Mouse (Mus musculus): ENCODE results near the gene Cfap97d1. TPM values are rescaled to one million over a fixed set of nuclear protein-coding genes. Genes with fewer than 3 reads are reported as not detected.

The Cfap97d1 gene
- polyA plus RNA-seq, 1 experiment from 2014 or later, result not detected

DNA sequence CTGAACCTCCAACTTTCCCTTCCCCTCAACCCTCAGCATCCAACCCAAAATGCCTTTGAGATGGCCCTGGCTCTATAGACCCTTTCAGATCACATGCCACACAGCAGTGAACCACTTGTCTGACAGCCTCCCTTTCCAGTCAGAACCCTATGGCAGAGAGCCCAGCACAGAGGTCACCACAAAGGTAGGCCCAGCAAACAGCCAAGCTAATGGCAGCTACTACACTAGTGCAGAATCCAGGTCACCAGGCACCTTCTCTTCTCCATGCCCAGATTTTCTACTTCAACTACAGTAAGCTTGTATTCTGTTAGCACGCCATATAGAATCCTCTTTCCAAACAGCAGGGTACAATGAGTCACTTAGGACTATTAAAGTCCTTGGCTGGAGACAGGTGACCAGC is 32.1 kb downstream of the Cfap97d1 start:
- Histone ChIP-seq H3K4me3 (no peak overlapping the region), H3K9ac (no peak overlapping the region), H3K36me3 (peaks cover 48% of the 10 kb centered on the region), H3K9me3 (replicated peaks) (no peaks in the 10 kb centered on the region), H3K27ac (no peak overlapping the region), H3K4me2 (replicated peaks) (no peak overlapping the region), H3K4me1 (peaks cover 11% of the 10 kb centered on the region), H3K27me3 (no peaks in the 10 kb centered on the region)
- ATAC-seq (ENCODE audit: low FRiP score), result no peak
- 81% methylated on average over 1 of the region's 1 CpGs for WGBS

DNA sequence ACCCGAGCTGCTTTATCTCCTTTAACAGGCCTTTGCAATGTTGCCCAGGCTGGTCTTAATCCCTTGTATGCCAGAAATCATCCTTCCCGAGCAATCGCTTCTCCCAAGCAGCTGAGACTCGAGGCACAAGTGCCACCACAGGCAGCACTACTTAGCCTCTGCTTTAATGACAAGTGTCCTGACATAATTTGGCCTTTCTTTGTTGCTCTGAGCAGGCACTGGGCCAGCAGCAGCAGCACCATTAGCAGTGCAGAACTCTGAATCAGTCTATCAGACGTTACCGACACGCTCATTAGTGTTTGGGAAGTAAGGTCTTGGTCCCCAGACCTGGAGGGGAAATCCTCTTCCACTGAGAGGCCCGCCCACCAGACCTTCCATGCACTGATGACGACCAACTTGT is 35.7 kb downstream of the Cfap97d1 start:
- H3K9me3 ChIP-seq (replicated peaks), result no peaks in the 10 kb centered on the region
- H3K27me3 ChIP-seq, result no peaks in the 10 kb centered on the region
- H3K9ac ChIP-seq, result no peak overlapping the region
- H3K4me3 ChIP-seq, result no peak overlapping the region
- peaks cover 18% of the 10 kb centered on the region for H3K4me1 ChIP-seq
- WGBS, result 76% methylated on average over 9 of the region's 9 CpGs
- H3K4me2 ChIP-seq (replicated peaks), result no peak overlapping the region
- H3K27ac ChIP-seq, result no peak overlapping the region
- ATAC-seq (ENCODE audit: low FRiP score), result no peak
- H3K36me3 ChIP-seq, result peaks cover 40% of the 10 kb centered on the region

DNA sequence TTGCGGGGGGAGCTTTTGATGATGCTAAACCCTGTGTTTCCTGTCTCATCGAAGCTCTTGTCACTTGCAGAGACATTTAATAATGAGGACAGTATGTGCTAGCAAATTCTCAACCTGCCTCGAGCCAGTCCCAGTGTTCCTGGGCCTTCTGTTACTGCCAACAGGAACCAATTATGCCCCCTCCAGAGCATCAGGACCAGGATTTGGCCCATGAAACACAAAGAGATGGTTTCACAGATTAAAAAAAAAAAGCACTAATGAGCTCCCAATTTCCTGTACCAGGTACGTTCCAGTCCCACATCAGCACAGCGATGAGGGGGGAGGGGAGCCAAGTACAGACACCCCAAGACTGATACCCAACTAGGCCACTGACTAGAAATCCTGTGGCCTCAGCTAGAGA is 37.1 kb downstream of the Cfap97d1 start:
- H3K27ac ChIP-seq, result no peak overlapping the region
- no peak overlapping the region for H3K4me2 ChIP-seq (replicated peaks)
- H3K36me3 ChIP-seq, result peaks cover 40% of the 10 kb centered on the region
- H3K9ac ChIP-seq, result no peak overlapping the region
- H3K4me3 ChIP-seq, result no peak overlapping the region
- peaks cover 25% of the 10 kb centered on the region for H3K4me1 ChIP-seq
- H3K27me3 ChIP-seq, result peaks cover 4% of the 10 kb centered on the region; the same call in 1 of the 2 replicates
- 85% methylated on average over 5 of the region's 5 CpGs for WGBS
- no peak for ATAC-seq (ENCODE audit: low FRiP score)
- no peaks in the 10 kb centered on the region for H3K9me3 ChIP-seq (replicated peaks)

DNA sequence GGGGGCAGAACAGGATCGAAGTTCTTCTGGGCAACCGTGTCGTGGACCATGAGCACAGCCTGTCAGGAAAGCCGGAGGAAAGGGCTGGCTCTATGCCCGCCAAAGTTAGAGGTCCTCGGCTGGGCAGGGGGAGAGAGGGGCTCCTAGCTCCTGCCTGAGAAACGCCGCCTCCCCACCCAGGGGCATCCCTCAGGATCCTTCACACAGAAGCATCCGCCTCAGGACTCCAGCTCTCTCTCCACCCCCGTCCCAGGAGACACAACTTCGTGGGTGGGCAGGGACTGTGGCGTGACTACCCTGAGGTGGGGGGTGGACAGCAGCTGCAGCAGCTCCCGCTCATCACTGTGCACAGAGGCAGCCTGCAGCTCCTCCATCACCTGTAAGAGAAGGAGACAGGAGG is 39.3 kb downstream of the Cfap97d1 start:
- no peak overlapping the region for H3K4me2 ChIP-seq (replicated peaks)
- no peak overlapping the region for H3K27ac ChIP-seq
- no peaks in the 10 kb centered on the region for H3K9me3 ChIP-seq (replicated peaks)
- peaks cover 4% of the 10 kb centered on the region; the same call in 1 of the 2 replicates for H3K27me3 ChIP-seq
- H3K4me3 ChIP-seq, result no peak overlapping the region
- peaks cover 20% of the 10 kb centered on the region for H3K36me3 ChIP-seq
- H3K9ac ChIP-seq, result no peak overlapping the region
- 85% methylated on average over 13 of the region's 13 CpGs for WGBS
- H3K4me1 ChIP-seq, result peaks cover 35% of the 10 kb centered on the region
- ATAC-seq (ENCODE audit: low FRiP score), result no peak

DNA sequence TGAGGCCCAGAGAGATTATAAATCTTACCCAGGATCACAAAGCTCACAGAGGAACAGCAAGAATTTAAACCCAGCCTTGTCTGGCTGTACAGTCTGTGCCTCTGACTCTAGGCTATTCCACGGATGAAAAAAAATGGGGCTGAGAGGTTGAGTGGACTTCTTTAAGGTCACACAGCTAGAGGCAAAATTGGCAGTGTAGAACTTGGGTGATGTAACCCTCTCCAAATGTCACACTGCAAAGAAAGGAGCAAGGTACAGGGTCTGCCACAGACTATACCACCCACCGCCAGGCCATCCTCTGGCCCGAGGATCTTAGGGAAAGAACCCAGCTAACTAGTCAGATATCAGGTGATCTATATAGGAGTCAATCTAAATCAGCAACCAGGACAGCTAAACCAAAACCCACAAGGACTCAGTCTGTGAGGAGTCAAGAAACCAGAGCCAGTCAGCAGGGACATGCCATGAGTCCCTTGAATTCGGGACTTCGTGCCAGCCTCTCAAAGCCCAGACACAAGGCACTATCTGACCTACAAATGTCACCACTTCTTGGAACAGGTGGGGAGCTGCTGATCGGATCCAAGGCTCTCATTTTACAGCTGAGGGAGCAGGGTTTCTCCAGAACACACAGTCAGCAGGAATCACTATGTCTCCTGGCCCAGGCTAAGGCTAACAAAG is 40.1 kb downstream of the Cfap97d1 start:
- Histone ChIP-seq H3K4me1 (peaks cover 35% of the 10 kb centered on the region), H3K36me3 (peaks cover 13% of the 10 kb centered on the region; the same call in 1 of the 2 replicates), H3K9me3 (replicated peaks) (no peaks in the 10 kb centered on the region), H3K27ac (no peak overlapping the region), H3K9ac (no peak overlapping the region), H3K4me3 (no peak overlapping the region), H3K27me3 (peaks cover 4% of the 10 kb centered on the region; the same call in 1 of the 2 replicates), H3K4me2 (replicated peaks) (no peak overlapping the region)
- WGBS, result 84% methylated on average over 6 of the region's 6 CpGs
- no peak for ATAC-seq (ENCODE audit: low FRiP score)

DNA sequence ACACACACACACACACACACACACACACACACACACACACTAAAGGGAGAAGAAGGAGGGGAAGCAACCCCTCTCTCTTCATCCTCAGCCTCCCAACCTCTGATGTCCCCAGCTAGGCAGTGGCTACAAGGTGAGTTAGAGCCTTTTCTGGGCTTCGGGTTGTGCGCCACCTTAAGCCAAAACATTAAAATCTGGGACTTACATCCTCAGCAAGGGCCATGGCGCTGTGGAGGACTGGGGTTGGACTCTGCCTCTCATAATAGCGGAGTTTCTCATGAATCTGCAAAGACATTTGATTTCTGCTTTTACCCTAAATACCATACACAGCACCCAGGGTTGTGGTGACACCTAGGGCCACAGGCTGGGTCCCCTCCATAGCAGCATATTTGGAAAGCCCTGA is 40.8 kb downstream of the Cfap97d1 start:
- Histone ChIP-seq H3K9ac (peak overlapping the region; percentile 45), H3K36me3 (peaks cover 13% of the 10 kb centered on the region; the same call in 1 of the 2 replicates), H3K27ac (no peak overlapping the region), H3K9me3 (replicated peaks) (no peaks in the 10 kb centered on the region), H3K4me1 (peaks cover 33% of the 10 kb centered on the region), H3K4me2 (replicated peaks) (peak overlapping the region; percentile 83), H3K27me3 (peaks cover 4% of the 10 kb centered on the region; the same call in 1 of the 2 replicates), H3K4me3 (peak overlapping the region; percentile 68; the same call in 1 of the 2 replicates)
- 89% methylated on average over 4 of the region's 4 CpGs for WGBS
- no peak for ATAC-seq (ENCODE audit: low FRiP score)

DNA sequence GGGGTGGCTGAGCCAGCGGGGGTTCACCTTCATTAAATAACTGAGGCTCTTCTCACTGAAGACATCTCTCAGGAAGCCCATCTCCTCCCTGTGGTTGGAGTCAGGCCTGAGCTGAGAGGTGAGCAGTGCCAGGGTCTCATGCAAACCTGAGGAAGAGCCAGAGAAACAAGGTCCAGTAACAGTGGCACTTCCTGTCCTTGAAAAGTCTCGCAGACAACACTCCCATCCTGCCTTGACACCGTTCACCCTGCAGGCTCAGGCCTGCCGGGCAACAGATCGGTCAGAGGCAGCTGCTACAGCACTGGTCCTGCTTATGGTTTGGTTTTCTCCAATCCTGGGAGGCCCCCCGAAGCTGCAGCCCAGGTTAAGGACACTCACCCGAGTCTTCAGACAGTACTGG is 41.3 kb downstream of the Cfap97d1 start:
- H3K9ac ChIP-seq, result peak overlapping the region; percentile 45; the same call in 1 of the 2 replicates
- peak overlapping the region; percentile 68 for H3K4me3 ChIP-seq
- H3K36me3 ChIP-seq, result peaks cover 13% of the 10 kb centered on the region; the same call in 1 of the 2 replicates
- ATAC-seq (ENCODE audit: low FRiP score), result no peak
- peak overlapping the region; percentile 83 for H3K4me2 ChIP-seq (replicated peaks)
- no peak overlapping the region for H3K27ac ChIP-seq
- H3K27me3 ChIP-seq, result peaks cover 4% of the 10 kb centered on the region; the same call in 1 of the 2 replicates
- peaks cover 36% of the 10 kb centered on the region for H3K4me1 ChIP-seq
- 30% methylated on average over 7 of the region's 7 CpGs for WGBS
- no peaks in the 10 kb centered on the region for H3K9me3 ChIP-seq (replicated peaks)

DNA sequence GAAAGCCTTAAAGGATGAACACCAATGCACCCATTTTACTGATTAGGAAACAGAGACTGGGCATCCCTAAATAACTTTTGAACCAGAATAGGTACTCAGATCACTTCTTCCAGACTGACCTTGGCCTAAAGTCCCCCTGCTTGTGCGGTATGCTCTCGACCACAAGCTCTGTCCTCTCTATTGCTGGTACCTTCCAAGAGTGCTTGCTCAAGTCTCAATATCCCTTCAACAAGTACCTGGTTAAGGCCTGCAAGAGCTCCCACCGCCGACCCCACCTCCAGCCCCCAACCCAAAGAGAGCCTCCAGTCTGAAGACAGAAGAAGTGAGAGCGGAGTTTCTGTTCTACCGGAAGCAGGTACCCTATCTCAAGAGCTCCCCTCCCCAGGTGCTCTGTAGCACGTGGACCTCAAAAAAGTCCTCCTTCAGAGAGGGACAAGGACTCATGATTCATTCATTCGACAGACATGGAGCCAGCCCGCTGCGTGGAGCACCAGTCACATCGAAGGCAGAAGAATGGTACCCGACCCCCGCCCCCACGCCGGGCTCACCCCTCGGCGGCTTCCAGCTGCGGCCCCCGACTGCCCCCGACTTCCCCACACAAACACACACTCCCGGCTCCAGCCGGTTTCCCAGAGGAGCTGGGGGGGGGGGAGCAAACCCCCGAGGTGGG is 42.0 kb downstream of the Cfap97d1 start:
- peaks cover 36% of the 10 kb centered on the region for H3K4me1 ChIP-seq
- 4% methylated on average over 23 of the region's 23 CpGs for WGBS
- H3K27me3 ChIP-seq, result peaks cover 4% of the 10 kb centered on the region; the same call in 1 of the 2 replicates
- no peaks in the 10 kb centered on the region for H3K9me3 ChIP-seq (replicated peaks)
- ATAC-seq (ENCODE audit: low FRiP score), result peak; percentile 27; the same call in 1 of the 2 replicates
- H3K27ac ChIP-seq, result peak overlapping the region; percentile 90
- peak overlapping the region; percentile 68 for H3K4me3 ChIP-seq
- H3K36me3 ChIP-seq, result peaks cover 13% of the 10 kb centered on the region; the same call in 1 of the 2 replicates
- H3K9ac ChIP-seq, result peak overlapping the region; percentile 83
- H3K4me2 ChIP-seq (replicated peaks), result peak overlapping the region; percentile 83

DNA sequence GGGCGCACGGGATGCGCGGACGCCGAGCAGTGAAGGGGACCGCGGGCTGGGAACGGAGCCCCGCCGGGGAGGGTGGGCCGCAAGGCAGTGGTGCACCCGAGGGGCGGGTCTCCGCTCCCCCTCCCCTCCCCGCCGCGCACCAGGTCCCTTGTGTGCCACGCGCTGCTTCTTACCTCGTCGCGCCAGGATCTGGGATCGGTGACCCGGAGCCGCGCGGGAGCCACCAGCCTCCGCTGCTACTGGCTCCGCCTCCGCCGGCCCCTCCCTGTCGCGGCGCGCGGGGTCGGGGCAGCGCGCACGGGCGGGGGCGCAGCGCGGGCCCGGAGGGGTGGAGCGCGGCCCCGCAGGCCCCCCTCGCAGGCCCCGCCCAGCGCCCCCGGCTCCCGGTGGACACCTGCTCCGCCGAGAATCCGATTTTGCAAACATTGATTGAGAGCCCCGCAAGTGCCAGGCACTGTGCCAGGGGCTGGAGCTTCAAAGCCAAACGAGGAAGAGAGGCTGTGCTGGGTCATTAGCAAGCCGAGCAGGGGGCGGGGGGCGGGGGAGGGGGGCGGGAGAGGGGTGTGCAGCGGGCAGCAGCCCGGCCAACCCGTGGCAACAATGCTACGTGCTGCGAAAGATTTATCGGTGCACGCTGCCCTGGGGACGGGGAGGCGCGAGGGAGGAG is 42.7 kb downstream of the Cfap97d1 start:
- H3K4me3 ChIP-seq, result peak overlapping the region; percentile 68
- 1% methylated on average over 53 of the region's 73 CpGs for WGBS
- H3K27me3 ChIP-seq, result peaks cover 4% of the 10 kb centered on the region; the same call in 1 of the 2 replicates
- peak overlapping the region; percentile 90 for H3K27ac ChIP-seq
- H3K9me3 ChIP-seq (replicated peaks), result no peaks in the 10 kb centered on the region
- H3K9ac ChIP-seq, result peak overlapping the region; percentile 83
- peaks cover 36% of the 10 kb centered on the region for H3K4me1 ChIP-seq
- ATAC-seq (ENCODE audit: low FRiP score), result peak; percentile 93
- peak overlapping the region; percentile 83 for H3K4me2 ChIP-seq (replicated peaks)
- H3K36me3 ChIP-seq, result 0 out of 2 replicates have a peak, but pooled peaks cover 8% of the 10 kb centered on the region

DNA sequence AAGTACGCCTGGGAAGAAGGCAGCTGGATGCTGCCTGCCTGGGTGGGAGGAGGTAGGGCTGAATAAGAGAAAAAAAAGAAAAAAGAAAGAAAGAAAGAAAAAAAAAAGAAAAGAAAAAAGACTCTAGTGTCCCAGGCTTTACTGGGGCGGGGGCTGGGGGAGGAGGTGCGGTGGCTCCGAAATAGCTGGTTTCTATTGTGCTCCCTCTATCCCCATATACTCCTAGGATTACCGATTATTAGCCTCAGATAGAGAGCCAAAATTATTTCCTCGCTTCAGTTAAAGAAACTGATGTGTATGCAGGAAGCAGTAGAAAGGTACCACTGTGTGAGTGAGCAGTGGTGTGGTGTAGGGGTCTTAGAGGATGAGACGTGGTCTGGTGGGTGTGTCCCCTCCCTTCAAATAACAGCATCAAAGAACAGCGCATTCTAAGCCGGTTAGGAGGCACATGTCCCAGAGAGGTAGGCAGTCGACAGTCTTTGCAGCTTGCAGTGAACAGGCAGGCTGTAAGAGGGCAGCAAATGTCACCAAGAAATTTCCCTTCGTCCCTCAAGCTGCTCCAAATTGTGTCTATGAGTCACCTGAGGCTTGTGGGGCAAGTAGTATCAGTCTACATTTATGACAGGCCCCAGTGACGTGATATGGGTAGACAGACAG is 43.4 kb downstream of the Cfap97d1 start:
- H3K36me3 ChIP-seq, result 0 out of 2 replicates have a peak, but pooled peaks cover 2% of the 10 kb centered on the region
- H3K4me2 ChIP-seq (replicated peaks), result peak overlapping the region; percentile 83
- peak; percentile 28 for ATAC-seq (ENCODE audit: low FRiP score)
- H3K4me3 ChIP-seq, result peak overlapping the region; percentile 68
- peaks cover 36% of the 10 kb centered on the region for H3K4me1 ChIP-seq
- H3K27ac ChIP-seq, result peak overlapping the region; percentile 90
- H3K9me3 ChIP-seq (replicated peaks), result no peaks in the 10 kb centered on the region
- peak overlapping the region; percentile 83 for H3K9ac ChIP-seq
- 5% methylated on average over 12 of the region's 12 CpGs for WGBS
- peaks cover 4% of the 10 kb centered on the region; the same call in 1 of the 2 replicates for H3K27me3 ChIP-seq

DNA sequence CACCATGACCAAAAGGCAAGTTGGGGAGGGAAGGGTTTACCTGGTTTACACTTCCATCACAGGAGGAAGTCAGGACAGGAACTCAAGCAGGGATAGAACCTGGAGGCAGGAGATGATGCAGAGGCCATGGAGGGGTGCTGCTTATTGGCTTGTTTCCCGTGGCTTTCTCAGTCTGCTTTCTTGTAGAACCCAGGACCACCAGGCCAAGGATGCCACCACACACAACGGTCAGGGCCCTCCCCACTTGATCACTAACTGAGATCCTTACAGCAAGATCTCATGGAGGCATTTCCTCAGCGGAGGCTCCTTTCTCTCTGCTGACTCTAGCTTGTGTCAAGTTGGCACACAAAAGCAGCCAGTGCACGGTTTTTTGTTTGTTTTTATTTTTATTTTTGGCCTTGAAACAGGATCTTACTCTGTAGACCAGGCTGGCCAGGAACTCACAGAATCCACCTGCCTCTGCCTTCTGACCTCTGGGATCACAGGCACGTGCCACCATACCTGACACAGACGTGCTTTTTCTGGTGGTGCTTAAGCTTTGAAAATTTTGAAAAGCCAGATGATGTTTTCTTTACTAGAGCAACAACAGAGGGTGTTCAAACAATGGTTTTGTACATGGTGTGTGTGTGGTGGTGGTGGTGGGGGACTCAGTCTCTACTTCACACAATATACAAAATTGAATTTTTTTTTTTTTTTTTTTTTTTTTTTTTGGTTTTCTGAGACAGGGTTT is 44.2 kb downstream of the Cfap97d1 start, which contains the start of gene Mpp3:
TSS of gene Mpp3 (minus strand) at position 375 of the 730 bp plus-strand sequence.
- Histone ChIP-seq H3K9me3 (replicated peaks) (no peaks in the 10 kb centered on the region), H3K27me3 (peaks cover 4% of the 10 kb centered on the region; the same call in 1 of the 2 replicates), H3K4me3 (peak within 1 kb of the TSS; percentile 68), H3K4me1 (peaks cover 36% of the 10 kb centered on the region), H3K9ac (peak within 1 kb of the TSS; percentile 83), H3K36me3 (no peaks in the 10 kb centered on the region), H3K27ac (peak within 1 kb of the TSS; percentile 90), H3K4me2 (replicated peaks) (peak within 1 kb of the TSS; percentile 83)
- no peak for ATAC-seq (ENCODE audit: low FRiP score)
- WGBS, result 73% methylated on average over 6 of the region's 6 CpGs

All from hindbrain, embryonic 12.5 days (tissue).